Mouse (Mus musculus): ENCODE results near the gene Hist1h1e.
"Not testable (repeated sequence)": the region's sequence is repeated elsewhere in the genome, so short reads cannot be mapped to it uniquely, and the experiment has no call there.

- TF ChIP-seq CTCF (IDR thresholded peaks at IDR 0.05; ENCODE audit: control insufficient read depth, insufficient read depth, low read length): not testable (repeated sequence)
- peak; percentile 93; the same call in 1 of the 2 replicates for TF ChIP-seq POLR2A (IDR thresholded peaks at IDR 0.05; ENCODE audit: borderline replicate concordance, control insufficient read depth, low read depth, low read length)
Observed at GRCm38 (mm10) chr13:23575864-23576313, 46.5 kb downstream of the Hist1h1e start.

Measured in bone marrow, adult 2 months (tissue).